Mouse (Mus musculus) liver, adult (tissue): ENCODE results near the gene Dok5.

Experiments
- GATA4 ChIP-seq: IDR thresholded peaks from 2 replicates; pipeline ENCODE4 v1.6.1; 2014; ENCODE audit warnings: mild to moderate bottlenecking, low read length; ENCODE audit not compliant: insufficient replicate concordance

The Dok5 gene

DNA sequence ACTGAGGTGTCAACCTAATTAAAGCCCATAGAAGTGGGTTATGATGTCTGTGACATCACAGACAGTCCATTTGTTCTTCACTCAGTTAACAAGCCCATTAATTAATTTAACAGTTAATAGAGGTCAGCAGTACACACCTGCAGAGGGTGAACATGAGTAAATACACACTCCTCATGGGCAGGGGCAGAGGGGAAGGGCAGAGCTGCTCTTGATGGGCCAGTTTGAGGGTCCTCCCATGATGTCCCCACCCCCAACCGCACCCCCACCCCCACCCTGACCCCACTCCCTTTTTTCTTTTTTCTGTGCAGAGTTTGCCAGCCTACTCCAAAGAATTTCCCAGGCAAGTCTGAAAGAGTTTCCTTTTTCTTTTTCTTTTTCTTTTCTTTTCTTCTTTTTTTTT, 39.9 kb downstream of the Dok5 start:
- no peak for TF ChIP-seq GATA4

DNA sequence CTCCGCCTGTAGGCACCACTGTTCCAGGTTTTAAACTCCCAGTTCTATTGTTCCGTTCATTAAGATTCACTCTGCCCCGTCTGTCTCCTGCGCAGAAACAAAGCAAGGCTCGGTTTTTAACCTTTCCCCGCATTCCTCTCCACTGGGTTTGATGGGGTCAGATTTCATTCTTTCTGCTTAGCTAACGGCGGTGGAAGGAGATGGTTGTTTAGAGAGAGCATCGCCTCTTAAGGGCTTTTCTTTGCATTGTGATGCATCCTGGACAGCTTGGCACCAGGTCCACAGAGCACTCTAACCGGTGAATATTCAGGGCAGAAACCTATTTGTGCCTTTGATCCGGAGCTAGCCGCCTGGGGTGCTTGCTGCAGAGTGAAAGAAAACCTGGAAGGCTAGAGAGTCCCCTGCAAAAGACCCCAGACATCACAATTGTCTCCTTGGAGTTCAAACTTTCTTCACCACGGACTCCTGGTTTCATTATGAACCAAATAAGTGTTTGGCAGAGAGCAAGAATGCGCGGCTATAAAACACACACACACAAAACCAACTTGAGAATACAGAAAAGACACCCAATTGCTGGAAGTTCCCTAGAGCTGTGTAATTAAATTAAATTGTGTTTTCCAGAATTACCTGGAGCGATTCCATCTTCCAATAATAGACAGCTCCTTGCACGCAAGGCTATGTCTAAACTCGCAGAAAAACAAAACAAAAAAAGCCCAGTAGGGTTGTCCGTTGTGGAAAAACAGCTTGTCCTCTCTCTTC, 40.7 kb downstream of the Dok5 start:
- TF ChIP-seq GATA4, result no peak

DNA sequence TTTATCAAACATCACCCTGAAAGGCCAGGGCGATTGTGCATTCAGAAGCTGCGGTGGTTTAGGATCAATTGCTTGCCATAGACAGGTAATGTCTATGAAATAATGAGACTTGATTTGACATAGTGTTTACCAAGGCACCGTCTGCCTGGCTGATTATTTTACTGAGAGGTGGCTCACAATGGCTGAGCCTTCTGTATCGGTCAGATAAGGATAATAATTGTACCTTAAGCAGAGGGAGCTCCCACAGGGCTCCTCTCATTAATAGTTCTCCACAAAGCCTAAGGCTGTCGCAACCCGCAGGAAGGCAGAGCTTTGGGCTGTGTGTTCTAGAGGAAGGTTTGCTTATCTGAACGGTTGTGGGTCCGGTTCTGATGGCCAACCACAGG, 41.3 kb downstream of the Dok5 start:
- TF ChIP-seq GATA4, result no peak

- TF ChIP-seq GATA4, result no peak
These were observed 44.0 kb downstream of the Dok5 start for GRCm38 (mm10) chr2:170775577-170775976.

DNA sequence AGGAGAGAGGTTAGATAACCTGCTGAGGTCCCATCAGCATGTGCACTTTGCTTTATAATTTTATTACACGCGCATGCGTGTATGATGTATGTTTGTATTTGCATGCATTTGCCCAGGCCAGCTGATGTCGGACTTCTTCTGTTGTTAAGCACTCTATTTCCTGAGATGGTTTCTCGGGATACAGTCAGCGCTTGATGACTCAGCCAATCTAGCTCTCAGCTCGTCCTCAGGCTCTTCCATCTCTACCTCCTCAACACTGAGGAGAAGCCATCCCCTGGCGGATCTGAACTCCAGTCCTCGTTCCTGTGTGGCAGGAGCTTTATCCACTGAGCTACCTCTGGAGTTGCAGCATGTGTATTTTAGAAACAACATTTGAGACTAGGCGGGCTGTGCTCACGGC, 44.5 kb downstream of the Dok5 start:
- no peak for TF ChIP-seq GATA4

- TF ChIP-seq GATA4, result no peak
These were observed 46.0 kb downstream of the Dok5 start for GRCm38 (mm10) chr2:170777572-170777971.

- no peak for TF ChIP-seq GATA4
These were observed 48.6 kb downstream of the Dok5 start for GRCm38 (mm10) chr2:170780010-170780750.

DNA sequence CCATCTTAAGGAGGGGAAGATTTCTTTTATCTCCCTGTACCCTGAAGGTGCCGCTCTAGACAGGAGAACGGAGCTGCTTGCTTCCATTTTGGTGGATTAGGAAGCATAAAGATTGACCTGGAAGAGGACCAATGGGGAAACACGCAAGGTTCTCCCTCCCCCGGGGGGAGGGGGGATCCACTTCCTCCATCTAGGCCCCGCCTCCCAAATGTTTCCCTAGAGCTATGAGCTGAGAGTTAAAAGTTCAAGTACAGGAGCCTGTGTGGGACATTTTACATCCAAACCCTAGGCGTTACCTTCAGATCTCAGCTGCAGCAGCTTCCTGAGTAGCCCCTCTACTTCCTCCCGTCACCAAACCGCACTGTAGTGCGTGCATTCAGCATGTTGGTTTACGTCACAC, 56.5 kb downstream of the Dok5 start:
- TF ChIP-seq GATA4, result no peak

DNA sequence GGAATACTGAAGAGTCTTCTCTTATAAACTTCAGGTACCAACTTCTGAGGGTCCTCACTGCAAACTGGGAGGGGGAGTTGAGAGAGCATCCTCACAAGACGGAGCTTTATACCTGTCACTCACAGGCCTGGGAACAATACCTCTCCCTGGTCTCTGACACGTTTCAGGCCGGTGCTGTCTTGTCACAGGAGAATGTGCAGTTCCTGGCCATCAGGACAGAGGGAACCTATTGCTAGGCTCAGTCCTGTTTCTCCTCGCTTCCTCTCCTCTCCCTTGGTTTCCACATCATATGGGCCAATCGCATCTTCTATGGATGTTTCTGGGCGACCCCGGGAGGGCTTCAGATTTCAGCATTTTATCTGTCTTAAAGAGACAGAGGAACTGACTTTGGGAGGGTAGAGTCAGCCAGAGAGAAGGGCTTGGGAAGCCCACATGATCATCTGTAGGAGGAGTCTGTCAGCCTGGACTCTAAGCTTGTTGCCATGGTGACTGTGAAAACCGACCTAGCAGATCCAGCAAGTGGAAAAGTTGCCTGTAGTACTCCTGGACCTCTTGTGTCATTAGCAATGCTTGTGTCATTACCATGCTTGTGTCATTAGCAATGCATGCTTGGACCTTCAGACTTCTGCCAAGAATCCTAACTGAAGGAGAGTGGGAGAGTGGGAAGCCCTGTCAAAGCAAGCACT, 59.9 kb downstream of the Dok5 start:
- no peak for TF ChIP-seq GATA4

DNA sequence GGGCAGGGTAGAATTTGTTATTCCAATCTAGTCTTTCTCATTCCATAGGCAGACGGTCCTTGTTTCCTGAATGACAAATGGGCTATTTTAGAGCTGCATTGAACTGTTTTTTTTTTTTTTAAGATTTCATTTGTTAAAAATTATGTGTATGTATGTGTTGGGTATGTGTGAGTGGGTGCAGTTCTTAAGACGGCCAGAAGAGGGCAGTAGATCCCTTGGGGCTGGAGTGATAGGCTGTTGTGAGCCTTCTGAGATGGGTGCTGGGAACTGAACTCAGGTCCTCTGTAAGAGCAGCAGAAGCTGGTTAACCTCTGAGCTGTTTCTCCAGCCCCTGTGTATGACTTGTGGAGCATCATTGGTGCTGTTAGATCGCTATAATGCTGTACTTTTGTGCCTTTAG, 63.6 kb downstream of the Dok5 start:
- no peak for TF ChIP-seq GATA4

GRCm38 (mm10) chr2:170802984-170803383, 71.4 kb downstream of the Dok5 start:
- TF ChIP-seq GATA4, result no peak

- no peak for TF ChIP-seq GATA4
These were observed 76.1 kb downstream of the Dok5 start for GRCm38 (mm10) chr2:170807555-170808258.

DNA sequence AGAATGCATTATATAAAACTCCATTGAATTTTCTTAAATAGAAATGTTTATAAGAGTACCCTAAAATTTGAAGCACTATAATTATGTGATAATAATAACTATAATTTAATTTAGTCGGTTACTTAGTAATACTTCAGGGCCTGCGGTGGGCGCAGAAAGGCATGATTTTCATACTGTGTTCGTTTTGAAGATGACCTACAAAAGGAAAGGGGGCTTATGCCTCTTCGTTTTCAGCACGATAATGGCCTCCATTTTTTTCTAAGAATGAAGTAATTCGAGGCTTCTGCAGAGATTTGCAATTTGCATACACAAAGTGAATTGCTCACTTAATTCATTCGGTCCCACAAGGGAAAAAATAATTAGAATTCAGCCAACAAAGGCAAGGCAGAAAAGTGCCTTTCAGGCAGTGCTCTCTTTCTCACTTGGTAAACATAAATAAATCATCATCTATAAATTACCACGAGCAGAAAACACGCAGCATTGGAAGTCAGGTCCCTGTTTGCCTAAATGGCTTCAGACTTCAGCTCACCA, 76.7 kb downstream of the Dok5 start:
- no peak for TF ChIP-seq GATA4

GRCm38 (mm10) chr2:170811356-170811755, 79.7 kb downstream of the Dok5 start:
- no peak for TF ChIP-seq GATA4

DNA sequence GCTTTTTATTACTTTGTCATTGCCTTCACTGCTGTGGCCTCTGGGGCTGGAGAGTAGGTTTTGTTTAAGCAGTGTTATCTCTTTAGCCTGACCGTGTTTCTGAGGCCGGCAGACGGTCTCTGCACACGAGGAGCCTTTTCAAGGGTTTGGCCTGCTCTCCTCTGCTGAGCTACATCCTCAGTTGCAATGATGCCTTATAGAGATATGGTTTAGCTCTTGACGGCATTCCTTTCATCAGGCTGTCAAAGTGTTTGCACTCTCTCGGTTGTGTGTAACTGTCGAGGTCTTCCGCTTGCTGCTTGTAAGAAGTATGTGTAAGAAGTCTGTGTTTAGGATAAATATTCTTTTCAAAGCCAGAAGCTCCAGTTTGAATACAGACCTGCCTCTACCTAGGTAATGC, 84.7 kb downstream of the Dok5 start:
- no peak for TF ChIP-seq GATA4
